10 mouse cellular contexts compared by ENCODE assay signal in genomic region chr17:86535096-86535495, GRCm38 (mm10). TPM values are rescaled to one million over a fixed set of nuclear protein-coding genes. Genes with fewer than 3 reads are reported as not detected.
DNase-seq lines count a peak whose midpoint lies in the region; ATAC-seq lines count a peak whose summit lies in the region.
"Had no signal": no experiment of that assay in that cellular context is flagged by ENCODE, and none has a peak within 500 bp of the region (broad histone marks: within the 10 kb centered on the region; RNA-seq: fewer than 3 reads in every experiment).

No protein-coding gene starts in this region.

- intact Hi-C loops in gastrocnemius, postnatal 14 days (cut with DNase I; ENCODE audit: low total_unique reads) = loop anchor here (5.0 to 10.0 kb wide), 2 partner anchors 210 to 367 kb away; no protein-coding TSS in a partner anchor

- DNase-seq in gastrocnemius, postnatal 10 days = peak; percentile 14
- DNase-seq in gastrocnemius, postnatal 14 days = no peak
- no peak for DNase-seq in liver, embryonic 11.5 days (ENCODE audit: low spot score)
- DNase-seq in naive thymus-derived CD4-positive, alpha-beta T cell, adult 2 months (ENCODE audit: low read depth) = peak; percentile 14
- no peak for DNase-seq in urinary bladder, adult 18-20 months (ENCODE audit: low spot score in 2 of 2)
- no peak for DNase-seq in ovary, postnatal 14 days (ENCODE audit: low spot score)

- H3K4me2 ChIP-seq in liver, embryonic 12.5 days = no peak overlapping the region
- H3K4me2 ChIP-seq in liver, embryonic 11.5 days = no peak overlapping the region
- no peak overlapping the region for H3K4me2 ChIP-seq in kidney, embryonic 16.5 days (replicated peaks; ENCODE audit: low read depth, low read length)

- H3K27me3 ChIP-seq in liver, embryonic 12.5 days (replicated peaks) = no peaks in the 10 kb centered on the region
- no peaks in the 10 kb centered on the region for H3K27me3 ChIP-seq in liver, embryonic 11.5 days (replicated peaks; ENCODE audit: control insufficient read depth, insufficient read depth, low read length)
- H3K27me3 ChIP-seq in kidney, embryonic 16.5 days (ENCODE audit: insufficient read depth, low read length) = no peaks in the 10 kb centered on the region

- H3K4me3 ChIP-seq in liver, embryonic 12.5 days = no peak overlapping the region
- no peak overlapping the region for H3K4me3 ChIP-seq in liver, embryonic 11.5 days (ENCODE audit: low read depth, low read length)
- no peak overlapping the region for H3K4me3 ChIP-seq in kidney, embryonic 16.5 days (ENCODE audit: low read length)

- ATAC-seq in liver, embryonic 12.5 days = peak; percentile 21; the same call in 1 of the 2 replicates
- ATAC-seq in liver, embryonic 11.5 days (replicated peaks; ENCODE audit: low FRiP score) = no peak
- ATAC-seq in kidney, embryonic 16.5 days (ENCODE audit: low FRiP score, low TSS enrichment) = 0 out of 2 replicates have a peak, but pooled peaks have one; percentile 13

- peaks cover 7% of the 10 kb centered on the region; the same call in 1 of the 2 replicates for H3K4me1 ChIP-seq in liver, embryonic 12.5 days
- H3K4me1 ChIP-seq in liver, embryonic 11.5 days (replicated peaks; ENCODE audit: control insufficient read depth, insufficient read depth, low read length) = no peaks in the 10 kb centered on the region
- H3K4me1 ChIP-seq in kidney, embryonic 16.5 days (ENCODE audit: insufficient read depth, low read length) = peaks cover 46% of the 10 kb centered on the region

- H3K9me3 ChIP-seq in liver, embryonic 12.5 days (replicated peaks) = no peaks in the 10 kb centered on the region
- H3K9me3 ChIP-seq in liver, embryonic 11.5 days (ENCODE audit: control insufficient read depth, low read length) = no peaks in the 10 kb centered on the region
- no peaks in the 10 kb centered on the region for H3K9me3 ChIP-seq in kidney, embryonic 16.5 days (ENCODE audit: low read length)

- H3K27ac ChIP-seq in liver, embryonic 12.5 days = no peak overlapping the region
- no peak overlapping the region; the same call in 1 of the 2 replicates for H3K27ac ChIP-seq in liver, embryonic 11.5 days (ENCODE audit: low read depth, low read length)
- H3K27ac ChIP-seq in kidney, embryonic 16.5 days (ENCODE audit: low read length) = peak overlapping the region; percentile 74

- H3K36me3 ChIP-seq in liver, embryonic 12.5 days = no peaks in the 10 kb centered on the region
- H3K36me3 ChIP-seq in liver, embryonic 11.5 days (ENCODE audit: control insufficient read depth, insufficient read depth, low read length) = no peaks in the 10 kb centered on the region
- H3K36me3 ChIP-seq in kidney, embryonic 16.5 days (ENCODE audit: insufficient read depth, low read length) = no peaks in the 10 kb centered on the region

- H3K9ac ChIP-seq in liver, embryonic 12.5 days = no peak overlapping the region
- H3K9ac ChIP-seq in liver, embryonic 11.5 days (ENCODE audit: low read depth, low read length) = no peak overlapping the region
- peak overlapping the region; percentile 15; the same call in 1 of the 2 replicates for H3K9ac ChIP-seq in kidney, embryonic 16.5 days (replicated peaks; ENCODE audit: low read length)
- H3K9ac ChIP-seq: forebrain, postnatal 0 days had no signal

- WGBS in liver, embryonic 12.5 days (ENCODE audit: insufficient replicate concordance) = 73% methylated on average over 10 of the region's 10 CpGs
- 81% methylated on average over 10 of the region's 10 CpGs for WGBS in liver, embryonic 11.5 days
- whole genome bisulfite sequencing in kidney, embryonic 16.5 days = 66% methylated on average over 10 of the region's 10 CpGs

RNA-seq across cellular contexts. Expression of gene Gm10309, which starts 30.1 kb away (rescaled TPM):
- under 1 TPM in 1 of 2 experiments, not detected in 1; 0.14 TPM for total RNA-seq in gastrocnemius, postnatal 10 days (2021)
- not detected for total RNA-seq in gastrocnemius, postnatal 14 days (2021)
- polyA plus RNA-seq in liver, embryonic 12.5 days (2016; fragmentation: Nextera tagmentation; extraction: Ambion mirVana) = 0.07 and 0.11 TPM in 2 replicates
- 0.09 and 0.11 TPM in 2 replicates for polyA plus RNA-seq in liver, embryonic 11.5 days (2014; fragmentation: Nextera tagmentation; extraction: Ambion mirVana)
- polyA plus RNA-seq in kidney, embryonic 16.5 days (2015; fragmentation: Nextera tagmentation; extraction: Ambion mirVana) = 0.25 and 0.50 TPM in 2 replicates
- total RNA-seq: forebrain, postnatal 0 days; left cerebral cortex, postnatal 25 days had no signal

Comparison
In these comparisons a context has a peak if more than half of its experiments do, and no peak if none do; other contexts are left out.
1. DNase-seq: peak in gastrocnemius, postnatal 10 days (single experiment) and naive thymus-derived CD4-positive, alpha-beta T cell, adult 2 months (single experiment); none in gastrocnemius, postnatal 14 days (single experiment), liver, embryonic 11.5 days (single experiment), urinary bladder, adult 18-20 months (0 of 2) and ovary, postnatal 14 days (single experiment).